Mouse (Mus musculus): ENCODE results near the gene 4930453N24Rik.

DNA sequence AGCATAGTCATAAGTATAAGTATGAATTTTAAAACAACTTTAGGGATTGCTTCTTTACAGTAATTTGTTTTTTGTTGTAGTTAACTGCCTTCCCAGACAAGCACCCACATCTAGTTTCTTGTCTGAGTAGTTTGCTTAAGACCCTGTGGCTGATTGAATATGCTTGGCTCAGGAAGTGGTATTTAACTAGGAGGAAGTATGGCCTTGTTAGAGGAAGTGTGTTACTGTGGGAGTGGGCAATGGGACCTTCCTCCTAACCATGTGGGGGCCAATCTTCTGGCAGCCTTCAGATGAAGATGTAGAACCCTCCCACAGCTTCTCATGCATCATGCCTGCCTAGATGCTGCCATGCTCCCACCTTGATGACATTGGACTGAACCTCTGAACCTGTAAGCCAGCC lies 30.7 kb upstream of the 4930453N24Rik start:
- no peak for TF ChIP-seq CTCF (IDR thresholded peaks at IDR 0.05; ENCODE audit: low read depth)
- TF ChIP-seq EP300 (IDR thresholded peaks at IDR 0.05; ENCODE audit: low read depth), result no peak
